Mouse (Mus musculus): ENCODE measurements around the gene Rsph3b. TPM values are rescaled to one million over a fixed set of nuclear protein-coding genes. Genes with fewer than 3 reads are reported as not detected.

The Rsph3b gene
- total and polyA plus RNA-seq, 3 experiments, result 6.8 to 14.7 TPM; not detected in 1

- Histone ChIP-seq H3K27ac (ENCODE audit: control insufficient read depth, low read depth, low read length) (no peak overlapping the region), H3K4me1 (ENCODE audit: control insufficient read depth in 1 of 2, insufficient read depth in 2 of 2, low read length in 2 of 2) (no peaks in the 10 kb centered on the region; a peak in 1 of 4 replicates), H3K9me3 (replicated peaks; ENCODE audit: insufficient read depth, low read length) (no peaks in the 10 kb centered on the region), H3K79me2 (ENCODE audit: control insufficient read depth, insufficient read depth, low read length, poor library complexity) (no peaks in the 10 kb centered on the region), H3K9ac (ENCODE audit: control insufficient read depth, low read depth, low read length, poor library complexity, severe bottlenecking) (no peak overlapping the region), H3K36me3 (ENCODE audit: control insufficient read depth in 1 of 2, insufficient read depth in 2 of 2, low read length in 2 of 2) (no peaks in the 10 kb centered on the region), H3K4me3 (ENCODE audit: control insufficient read depth in 1 of 2, insufficient read depth in 1 of 2, low read depth in 2 of 2, low read length in 2 of 2) (no peak overlapping the region), H3K27me3 (ENCODE audit: control insufficient read depth in 1 of 2, insufficient read depth in 2 of 2, low read length in 2 of 2) (0 out of 4 replicates have a peak, but pooled peaks cover 0 to 1% of the 10 kb centered on the region in 2 experiments)
- TF ChIP-seq NRF1 (IDR thresholded peaks at IDR 0.05; ENCODE audit: insufficient read depth, low read depth, low read length, poor library complexity, severe bottlenecking) (no peak), USF1 (IDR thresholded peaks at IDR 0.05; ENCODE audit: low read depth, low read length) (no peak), MEF2A (IDR thresholded peaks at IDR 0.05; ENCODE audit: extremely low read depth, insufficient replicate concordance, low read depth, low read length, poor library complexity, severe bottlenecking) (no peak), USF2 (IDR thresholded peaks at IDR 0.05; ENCODE audit: borderline replicate concordance in 1 of 2, insufficient read depth in 1 of 2, low read depth in 1 of 2, low read length in 2 of 2) (no peak), TCF12 (IDR thresholded peaks at IDR 0.05; ENCODE audit: low read depth, low read length) (no peak), ZC3H11A (IDR thresholded peaks at IDR 0.05; ENCODE audit: low read depth, low read length) (no peak), NELFE (IDR thresholded peaks at IDR 0.05; ENCODE audit: low read depth, low read length) (no peak), MAX (IDR thresholded peaks at IDR 0.05; ENCODE audit: low read length) (no peak), RAD21 (IDR thresholded peaks at IDR 0.05; ENCODE audit: low read depth, low read length) (no peak), ZKSCAN1 (IDR thresholded peaks at IDR 0.05; ENCODE audit: low read depth, low read length) (no peak), SMC3 (IDR thresholded peaks at IDR 0.05; ENCODE audit: low read depth, low read length) (no peak), CHD2 (IDR thresholded peaks at IDR 0.05; ENCODE audit: low read length) (no peak), GABPA (IDR thresholded peaks at IDR 0.05; ENCODE audit: low read depth, low read length) (no peak)
- no peak for DNase-seq (ENCODE audit: low read depth, low spot score)
These were observed 80.7 kb downstream of the Rsph3b start for GRCm38 (mm10) chr17:6867740-6868139.

- H3K27me3 ChIP-seq (ENCODE audit: control insufficient read depth in 1 of 2, insufficient read depth in 2 of 2, low read length in 2 of 2), result 0 out of 4 replicates have a peak, but pooled peaks cover 0 to 2% of the 10 kb centered on the region in 2 experiments
- TF ChIP-seq POLR2AphosphoS2 (IDR thresholded peaks at IDR 0.05; ENCODE audit: low read length), result no peak
- no peak overlapping the region for H3K27ac ChIP-seq (ENCODE audit: control insufficient read depth, low read depth, low read length)
- H3K79me2 ChIP-seq (ENCODE audit: control insufficient read depth, insufficient read depth, low read length, poor library complexity), result no peaks in the 10 kb centered on the region
- H3K4me3 ChIP-seq (ENCODE audit: control insufficient read depth in 1 of 2, insufficient read depth in 1 of 2, low read depth in 2 of 2, low read length in 2 of 2), result no peak overlapping the region
- no peak overlapping the region for H3K9ac ChIP-seq (ENCODE audit: control insufficient read depth, low read depth, low read length, poor library complexity, severe bottlenecking)
- no peaks in the 10 kb centered on the region; a peak in 1 of 4 replicates for H3K4me1 ChIP-seq (ENCODE audit: control insufficient read depth in 1 of 2, insufficient read depth in 2 of 2, low read length in 2 of 2)
- no peaks in the 10 kb centered on the region for H3K9me3 ChIP-seq (replicated peaks; ENCODE audit: insufficient read depth, low read length)
- H3K36me3 ChIP-seq (ENCODE audit: control insufficient read depth in 1 of 2, insufficient read depth in 2 of 2, low read length in 2 of 2), result no peaks in the 10 kb centered on the region
- DNase-seq (ENCODE audit: low read depth, low spot score), result no peak
These were observed 81.9 kb downstream of the Rsph3b start for GRCm38 (mm10) chr17:6866576-6866975.

GRCm38 (mm10) chr17:6865580-6865979 lies 82.9 kb downstream of the Rsph3b start:
- H3K27me3 ChIP-seq (ENCODE audit: control insufficient read depth in 1 of 2, insufficient read depth in 2 of 2, low read length in 2 of 2), result 0 out of 4 replicates have a peak, but pooled peaks cover 0 to 2% of the 10 kb centered on the region in 2 experiments
- no peaks in the 10 kb centered on the region for H3K9me3 ChIP-seq (replicated peaks; ENCODE audit: insufficient read depth, low read length)
- no peaks in the 10 kb centered on the region; a peak in 1 of 4 replicates for H3K4me1 ChIP-seq (ENCODE audit: control insufficient read depth in 1 of 2, insufficient read depth in 2 of 2, low read length in 2 of 2)
- no peaks in the 10 kb centered on the region for H3K79me2 ChIP-seq (ENCODE audit: control insufficient read depth, insufficient read depth, low read length, poor library complexity)
- H3K9ac ChIP-seq (ENCODE audit: control insufficient read depth, low read depth, low read length, poor library complexity, severe bottlenecking), result no peak overlapping the region
- no peak overlapping the region for H3K27ac ChIP-seq (ENCODE audit: control insufficient read depth, low read depth, low read length)
- no peak for DNase-seq (ENCODE audit: low read depth, low spot score)
- TF ChIP-seq UBTF (IDR thresholded peaks at IDR 0.05; ENCODE audit: borderline replicate concordance, insufficient read depth, low read depth, low read length) (no peak), GABPA (IDR thresholded peaks at IDR 0.05; ENCODE audit: low read depth, low read length) (no peak), TCF12 (IDR thresholded peaks at IDR 0.05; ENCODE audit: low read depth, low read length) (no peak), NRF1 (IDR thresholded peaks at IDR 0.05; ENCODE audit: insufficient read depth, low read depth, low read length, poor library complexity, severe bottlenecking) (no peak), POLR2AphosphoS2 (IDR thresholded peaks at IDR 0.05; ENCODE audit: low read length) (no peak), ELF1 (IDR thresholded peaks at IDR 0.05; ENCODE audit: low read depth, low read length) (no peak), ZC3H11A (IDR thresholded peaks at IDR 0.05; ENCODE audit: low read depth, low read length) (no peak), MYB (IDR thresholded peaks at IDR 0.05; ENCODE audit: low read depth, low read length) (no peak), MXI1 (IDR thresholded peaks at IDR 0.05; ENCODE audit: low read depth, low read length) (no peak), MAZ (IDR thresholded peaks at IDR 0.05; ENCODE audit: low read depth, low read length) (no peak), MAX (IDR thresholded peaks at IDR 0.05; ENCODE audit: low read length) (no peak), ZMIZ1 (IDR thresholded peaks at IDR 0.05; ENCODE audit: low read depth, low read length) (no peak), EP300 (IDR thresholded peaks at IDR 0.05; ENCODE audit: low read depth in 1 of 2, low read length in 2 of 2) (no peak), E2F4 (IDR thresholded peaks at IDR 0.05; ENCODE audit: borderline replicate concordance, low read depth, low read length) (no peak)
- no peak overlapping the region for H3K4me3 ChIP-seq (ENCODE audit: control insufficient read depth in 1 of 2, insufficient read depth in 1 of 2, low read depth in 2 of 2, low read length in 2 of 2)
- no peaks in the 10 kb centered on the region for H3K36me3 ChIP-seq (ENCODE audit: control insufficient read depth in 1 of 2, insufficient read depth in 2 of 2, low read length in 2 of 2)
